Mouse (Mus musculus) ovary, adult 18-20 months (tissue): ENCODE measurements at regions not wholly inside any gene's neighbourhood (a gene's known extent, or its start where the extent isn't known, plus 50 kb on each side); places are given as distances from the start of the nearest gene placed in this dataset.
A peak's percentile ranks its signal among the peaks of the same experiment; 100 is the strongest.

Experiments
- DNase-seq: peaks from one replicate; pipeline ENCODE4 v3.0.0; 2022; ENCODE audit warnings: low spot score, mixed read lengths

DNA sequence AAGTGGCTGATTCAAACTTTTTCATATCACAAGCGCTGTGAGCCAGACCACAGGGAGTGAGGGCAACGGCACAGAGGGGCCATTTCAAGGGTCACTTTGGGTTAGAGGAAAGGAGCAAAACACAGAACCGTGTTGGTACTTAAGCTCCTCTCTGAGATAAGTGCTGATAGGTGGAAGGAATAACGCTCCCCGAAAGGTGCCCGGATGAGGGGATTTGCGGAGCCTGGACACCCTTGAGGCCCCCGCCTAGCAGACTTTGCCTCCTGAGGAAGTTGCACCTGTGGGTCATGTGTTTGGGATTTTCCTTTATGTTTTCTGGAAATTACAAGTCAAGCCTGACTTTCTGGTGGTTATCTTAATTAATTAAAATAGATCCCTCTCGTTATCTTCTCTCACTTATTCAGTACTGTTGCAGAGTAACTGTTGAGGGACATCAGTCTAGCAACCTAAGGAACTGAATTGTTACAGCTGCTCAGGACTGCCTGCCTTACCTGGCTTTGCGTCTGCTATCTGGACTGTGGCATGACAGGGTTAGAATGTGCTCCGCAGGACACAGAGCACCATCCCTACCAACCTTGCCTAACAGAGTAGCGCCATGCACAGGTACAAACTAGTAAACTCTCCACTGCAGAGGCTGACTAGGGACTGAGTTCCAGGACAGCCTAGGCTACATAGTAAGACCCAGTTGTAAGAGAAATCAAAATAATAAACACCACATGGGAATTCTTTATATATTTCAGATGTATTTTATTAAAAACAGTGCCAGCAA lies 137.4 kb upstream of the Plcz1 start:
- DNase-seq, result no peak

DNA sequence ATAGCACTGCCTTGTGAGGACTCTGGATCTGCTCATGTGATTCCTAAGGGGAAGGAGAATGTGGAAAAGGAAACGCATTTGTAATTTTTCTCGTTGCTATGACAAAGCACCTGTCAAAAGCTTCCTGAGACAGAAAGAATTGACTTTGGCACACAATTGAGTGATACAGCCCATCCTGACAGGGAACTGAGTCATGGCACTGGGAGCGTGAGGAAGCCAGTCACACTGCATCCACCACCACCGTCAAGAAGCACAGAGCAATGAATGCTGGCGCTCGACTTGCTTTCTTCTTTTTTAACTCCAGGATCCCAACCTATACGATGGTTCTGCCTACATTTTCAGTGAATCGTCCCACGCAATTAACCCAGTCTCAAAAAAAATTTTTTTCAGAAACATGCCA lies 131.5 kb upstream of the Plcz1 start:
- DNase-seq, result no peak

DNA sequence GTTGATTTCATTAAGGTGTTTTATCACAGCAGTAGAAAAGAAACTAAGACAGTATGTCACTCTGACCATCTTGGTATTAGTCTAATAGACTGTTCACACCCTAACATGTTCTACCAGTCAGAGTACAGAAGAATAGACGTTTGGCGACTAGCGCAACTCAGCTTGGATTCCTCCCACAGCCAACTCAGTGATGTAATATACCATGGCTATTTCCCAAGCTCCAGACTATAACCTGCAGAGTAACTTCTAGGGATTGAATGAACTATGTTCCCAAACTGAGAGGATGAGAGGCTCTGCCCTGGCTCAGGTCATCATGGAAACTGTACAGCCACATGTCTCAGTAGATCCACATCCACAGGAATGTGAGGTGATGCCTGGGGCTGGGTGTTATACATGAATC lies 128.6 kb upstream of the Plcz1 start:
- DNase-seq, result no peak

DNA sequence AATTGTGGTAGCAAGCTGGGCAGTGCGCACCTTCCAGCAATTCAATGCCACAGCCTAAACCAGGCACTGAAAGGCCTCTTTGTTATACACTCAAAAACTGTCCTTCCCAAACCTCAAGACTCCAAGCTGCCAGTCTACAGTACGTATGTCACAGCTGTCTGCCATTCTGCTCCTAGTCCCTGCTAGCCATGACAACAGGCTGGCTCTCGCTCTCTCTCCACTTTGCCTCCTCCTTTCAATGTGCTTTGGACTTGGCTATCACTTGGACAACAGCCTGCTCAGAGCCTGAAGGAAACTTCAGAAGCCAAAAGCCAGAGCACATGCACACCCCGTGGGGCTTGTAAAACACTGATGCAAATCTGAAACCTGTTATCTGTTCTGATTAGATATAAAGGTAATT lies 125.9 kb upstream of the Plcz1 start:
- no peak for DNase-seq

DNA sequence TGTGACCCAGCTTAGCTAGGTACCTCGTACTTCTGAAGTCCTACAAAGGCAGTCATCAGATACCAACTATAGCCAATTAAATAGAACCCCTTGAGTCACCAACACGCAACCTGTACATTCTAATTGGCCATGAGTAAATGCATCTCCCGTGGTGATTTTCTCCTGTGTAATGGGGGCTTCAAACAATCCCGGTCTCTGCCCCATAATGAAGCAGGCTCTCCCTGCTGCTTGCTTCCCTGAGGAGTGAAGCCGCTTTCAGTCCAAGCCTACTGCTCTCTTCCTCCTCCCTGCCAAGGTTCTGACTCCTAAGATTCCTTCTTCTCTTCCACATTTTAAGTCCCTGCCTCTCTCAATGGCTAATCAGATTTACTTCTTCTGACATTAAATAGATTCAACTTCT lies 121.5 kb upstream of the Plcz1 start:
- DNase-seq, result no peak

DNA sequence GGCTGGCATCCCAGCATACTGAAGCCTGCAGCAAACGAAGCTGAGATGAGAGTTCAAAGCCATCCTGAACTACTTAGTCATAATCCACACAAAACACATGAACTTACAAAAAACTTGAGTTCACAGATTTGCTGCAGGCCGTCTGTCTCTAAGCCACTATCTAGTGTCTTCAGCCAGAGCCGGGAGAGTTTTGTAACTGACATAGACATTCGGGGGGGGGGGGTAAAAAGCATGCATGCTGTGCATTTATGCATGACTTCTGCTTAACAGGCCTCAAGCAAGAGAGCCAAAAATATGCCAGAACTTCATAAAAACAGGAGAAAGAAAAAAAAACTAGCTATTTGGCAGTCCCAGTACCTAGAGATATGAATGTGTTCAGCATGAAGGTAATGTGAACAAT lies 120.2 kb upstream of the Plcz1 start:
- no peak for DNase-seq

DNA sequence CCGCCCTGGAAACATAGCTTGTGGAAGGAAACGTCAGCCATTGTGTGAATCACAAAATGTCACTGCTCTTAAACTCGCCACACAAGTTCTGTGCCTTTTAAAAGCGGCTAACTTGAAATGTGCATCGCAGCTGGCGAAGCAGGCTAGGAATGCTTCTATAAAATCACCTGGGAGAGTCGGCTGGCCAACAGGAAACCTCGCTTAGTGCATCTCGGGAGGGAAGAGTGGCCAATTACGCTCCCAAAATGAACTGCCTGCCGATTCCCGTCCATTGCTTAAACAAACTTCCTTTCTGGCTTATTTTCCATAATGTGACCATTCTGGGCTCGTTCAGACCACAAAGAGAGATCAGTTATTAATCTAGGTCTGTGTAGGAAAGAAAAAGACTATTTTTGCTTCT lies 119.7 kb upstream of the Plcz1 start:
- no peak for DNase-seq

DNA sequence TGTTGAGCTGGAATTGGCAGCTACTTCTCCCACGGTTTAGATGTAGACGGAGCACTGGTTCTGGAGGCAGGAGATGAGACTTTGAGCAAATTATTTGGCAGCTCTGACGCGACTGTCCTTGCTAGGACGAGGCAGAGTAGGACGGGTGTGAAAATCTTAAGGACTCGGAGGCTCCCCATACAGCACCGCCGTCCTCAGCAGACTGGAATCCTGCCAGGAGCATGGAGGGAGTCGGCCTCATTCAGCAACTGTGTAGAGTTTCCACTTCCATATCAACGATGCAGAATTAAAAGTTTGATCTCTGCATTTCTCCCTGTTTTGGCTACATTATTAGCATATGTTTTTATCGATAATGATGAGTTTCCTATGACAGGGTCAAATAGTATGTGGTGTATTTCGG lies 117.7 kb upstream of the Plcz1 start:
- no peak for DNase-seq

DNA sequence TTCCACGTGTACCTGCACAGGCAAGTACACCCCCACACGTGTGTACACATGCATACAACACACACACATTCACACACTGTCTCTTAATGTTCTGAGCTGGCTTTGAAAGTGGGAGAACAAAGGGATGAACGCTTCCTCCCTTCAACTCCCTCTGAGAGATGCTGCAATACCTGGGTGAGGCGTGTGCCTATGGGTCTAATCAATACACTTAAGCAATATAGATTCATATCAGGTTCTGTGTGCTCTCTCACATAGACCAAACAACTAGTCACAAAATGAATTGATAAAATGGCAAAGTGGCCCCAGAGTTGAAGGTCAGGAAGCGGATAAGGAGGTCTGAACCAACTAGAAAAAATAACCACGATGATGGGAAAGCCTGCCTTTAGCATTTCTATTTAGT lies 116.1 kb upstream of the Plcz1 start:
- no peak for DNase-seq

DNA sequence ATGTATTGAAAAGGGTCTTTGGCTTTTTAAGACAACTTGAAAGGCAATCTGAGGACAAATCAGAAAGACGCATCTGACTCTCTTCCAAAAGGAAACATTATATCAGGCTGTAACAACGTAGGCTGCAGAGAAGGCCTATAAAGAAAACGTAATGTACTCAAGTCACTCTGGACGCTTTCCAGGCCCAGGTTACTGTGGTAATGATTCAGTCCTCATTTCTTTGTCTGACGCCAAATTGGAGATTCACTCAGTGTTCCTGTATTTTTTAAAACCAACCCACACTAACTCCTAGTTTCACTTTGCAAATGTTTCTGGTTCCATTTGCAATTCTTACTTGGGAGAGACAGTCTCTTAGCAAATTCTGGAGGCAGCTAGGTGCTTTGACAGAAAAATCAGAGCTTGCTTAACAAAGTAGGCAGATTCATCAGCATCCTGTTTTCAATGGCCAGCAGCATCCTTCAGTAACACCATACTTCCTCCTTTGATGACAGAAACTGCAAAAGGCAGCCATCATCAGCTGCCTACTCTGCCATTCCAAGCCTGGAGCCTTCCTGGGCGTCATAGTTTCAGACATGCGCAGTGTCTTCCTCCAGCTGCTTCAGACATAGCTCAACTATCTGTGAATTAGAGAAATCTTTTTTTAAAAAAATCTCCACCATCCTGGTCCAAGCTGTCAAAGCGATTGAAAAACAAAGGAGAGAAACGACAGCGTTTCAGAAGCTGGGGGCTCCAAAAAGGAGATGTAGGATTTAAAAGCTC lies 111.3 kb upstream of the Plcz1 start:
- DNase-seq, result no peak

DNA sequence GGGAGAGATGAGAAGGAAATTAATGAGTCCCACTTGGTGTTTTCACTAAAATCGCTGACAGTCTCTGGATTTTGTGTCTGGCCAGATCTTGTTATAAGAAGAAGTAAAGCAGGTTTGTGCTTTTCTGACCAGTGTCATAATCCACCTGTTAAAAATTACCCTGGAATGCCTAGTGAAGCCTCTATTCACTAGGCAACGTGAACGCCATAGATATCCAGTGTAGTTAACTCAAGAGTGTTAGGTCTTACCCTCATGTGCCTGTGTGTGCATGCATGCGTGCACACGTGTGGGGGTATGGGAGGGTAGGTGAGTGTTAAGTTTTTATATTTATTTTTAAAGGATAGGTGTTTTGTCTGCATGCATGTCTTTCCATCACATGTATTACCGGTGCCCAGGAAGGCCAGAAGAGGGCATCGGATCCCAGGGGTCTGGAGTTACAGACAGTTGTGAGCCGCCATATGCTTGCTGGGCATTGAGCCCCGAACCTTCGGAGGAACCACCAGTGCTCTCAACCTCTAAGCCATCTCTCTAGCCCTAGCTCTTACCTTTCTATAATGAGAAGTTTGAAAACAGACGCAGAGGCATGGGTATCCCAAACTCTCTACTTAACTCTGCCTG lies 107.5 kb upstream of the Plcz1 start:
- no peak for DNase-seq

DNA sequence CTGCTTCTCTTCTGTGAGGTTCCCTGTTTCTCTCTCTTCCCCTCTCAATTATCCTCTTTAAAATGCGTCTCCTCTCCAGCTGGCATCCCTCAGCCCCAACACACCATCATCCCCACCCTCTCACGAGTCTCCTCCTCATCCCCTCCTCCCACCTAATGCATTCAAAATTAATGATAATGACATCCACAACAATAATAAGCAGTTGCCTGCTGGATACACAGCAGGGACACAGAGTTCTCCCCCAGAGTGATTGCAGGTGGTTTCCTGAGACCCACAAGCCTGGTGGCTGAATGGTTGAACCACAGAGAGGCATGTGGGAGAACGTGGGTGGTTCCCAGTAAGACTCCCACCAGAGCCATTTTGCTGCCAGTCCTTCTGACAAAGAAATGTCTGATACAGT lies 106.9 kb upstream of the Plcz1 start:
- DNase-seq, result no peak

DNA sequence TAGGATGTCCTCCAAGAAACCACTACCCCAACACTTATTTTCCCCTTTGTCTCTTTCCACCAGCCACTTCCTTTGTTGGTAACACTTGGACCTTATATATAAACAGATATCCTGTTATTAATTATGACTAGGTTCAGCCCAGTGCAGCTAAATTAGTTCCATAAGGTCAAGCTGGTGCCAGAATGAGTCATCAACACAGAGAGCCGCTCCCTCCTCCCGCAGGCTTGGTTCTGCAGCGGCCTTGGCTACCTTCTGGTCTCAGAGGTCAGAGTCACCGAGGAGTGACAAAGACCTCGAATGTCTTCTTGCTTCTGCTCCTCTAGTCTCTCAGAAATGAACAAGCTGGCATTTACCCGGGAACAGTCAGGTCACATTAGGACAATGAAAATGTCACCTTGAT lies 106.5 kb upstream of the Plcz1 start:
- DNase-seq, result peak; percentile 7

DNA sequence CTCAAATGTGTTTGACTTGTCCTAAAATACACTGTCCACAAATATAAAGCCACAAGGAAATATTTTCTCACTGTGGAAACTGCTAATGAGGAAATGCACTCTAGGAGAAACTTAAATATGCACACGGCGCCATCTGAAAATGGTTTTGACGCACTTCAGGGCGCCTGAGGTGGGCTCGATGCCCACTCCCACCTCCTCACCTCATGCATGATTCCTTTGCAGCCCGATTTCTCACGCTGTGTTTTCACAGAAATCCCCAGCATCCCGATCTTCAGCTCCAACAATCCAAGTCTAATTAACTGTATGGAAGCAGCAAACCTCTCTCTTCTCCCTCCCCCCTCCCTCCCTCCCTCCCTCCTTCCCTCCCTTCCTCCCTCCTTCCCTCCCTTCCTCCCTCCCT lies 92.5 kb upstream of the Plcz1 start:
- no peak for DNase-seq

DNA sequence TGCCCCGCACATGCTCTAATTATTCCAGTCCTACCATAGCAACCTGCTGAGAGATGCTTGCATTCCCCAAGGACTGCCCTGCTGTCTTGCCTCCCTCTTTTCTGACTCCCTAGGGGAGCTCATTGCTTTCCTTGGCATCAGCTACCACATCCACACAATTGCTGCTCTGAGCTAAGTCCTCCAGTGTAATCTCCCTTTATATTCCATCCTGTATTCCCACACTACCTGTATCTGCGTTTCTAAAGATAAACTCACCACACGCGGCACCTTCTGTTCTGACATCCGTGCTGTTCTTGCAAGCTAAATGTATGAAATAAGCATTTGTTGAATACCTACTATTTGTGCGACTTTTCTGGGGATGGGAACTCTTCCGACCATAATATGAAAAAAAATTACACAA lies 85.4 kb upstream of the Plcz1 start:
- DNase-seq, result no peak

DNA sequence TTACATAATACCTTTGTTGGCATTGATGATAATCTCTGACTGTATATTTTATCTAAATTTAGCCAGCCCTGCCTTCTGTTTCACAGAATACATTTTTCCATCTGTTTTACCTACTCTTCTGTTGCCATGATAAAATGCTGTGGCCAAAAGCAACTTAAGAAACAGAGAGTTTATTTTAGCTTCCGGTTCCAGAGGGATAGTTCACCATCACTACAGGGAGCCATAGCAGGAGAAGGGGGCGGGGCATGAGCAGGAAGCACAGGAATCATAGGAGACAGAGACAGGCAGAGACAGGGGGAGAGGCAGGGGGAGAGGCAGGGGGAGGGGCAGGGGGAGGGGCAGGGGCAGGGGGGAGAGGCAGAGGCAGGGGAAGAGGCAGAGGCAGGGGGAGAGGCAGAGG lies 72.8 kb upstream of the Plcz1 start:
- no peak for DNase-seq

DNA sequence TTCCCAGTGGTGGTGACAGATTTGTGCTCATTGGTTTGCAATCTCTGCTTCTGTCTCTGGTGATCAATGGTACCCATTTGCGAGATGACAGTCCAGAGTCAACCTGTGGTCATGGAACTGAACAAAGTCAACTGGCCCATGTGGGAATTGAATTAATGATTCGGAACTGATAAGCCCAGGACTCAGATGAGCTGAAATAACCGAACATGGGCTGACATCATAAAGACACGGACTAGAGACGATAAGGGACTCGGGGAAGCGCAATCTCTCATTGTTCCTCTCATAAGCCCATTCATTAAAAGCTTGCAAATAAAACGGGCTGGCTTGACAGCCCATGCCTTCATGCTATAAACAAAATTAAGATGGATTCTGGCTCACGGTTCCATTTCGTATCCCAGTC lies 70.8 kb upstream of the Plcz1 start:
- DNase-seq, result no peak

DNA sequence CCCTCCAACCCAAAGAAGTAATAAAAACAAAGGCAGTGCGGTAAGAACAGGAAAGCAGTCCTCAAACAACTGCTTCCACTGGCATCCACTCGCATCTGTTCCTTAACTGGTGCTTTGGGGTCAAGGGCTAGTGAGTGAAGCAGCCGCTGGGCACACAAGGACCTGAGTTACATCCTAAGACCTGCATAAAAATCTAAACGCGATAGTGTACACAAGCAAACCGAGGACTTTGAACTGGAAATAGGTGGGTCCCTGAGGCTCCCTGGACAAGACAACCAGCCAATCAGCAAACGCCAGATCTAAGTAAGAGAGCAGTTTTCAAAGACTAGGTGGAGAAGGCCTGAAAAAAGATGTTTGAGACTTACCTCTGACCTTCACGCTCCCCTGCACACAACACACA lies 66.8 kb upstream of the Plcz1 start:
- no peak for DNase-seq

DNA sequence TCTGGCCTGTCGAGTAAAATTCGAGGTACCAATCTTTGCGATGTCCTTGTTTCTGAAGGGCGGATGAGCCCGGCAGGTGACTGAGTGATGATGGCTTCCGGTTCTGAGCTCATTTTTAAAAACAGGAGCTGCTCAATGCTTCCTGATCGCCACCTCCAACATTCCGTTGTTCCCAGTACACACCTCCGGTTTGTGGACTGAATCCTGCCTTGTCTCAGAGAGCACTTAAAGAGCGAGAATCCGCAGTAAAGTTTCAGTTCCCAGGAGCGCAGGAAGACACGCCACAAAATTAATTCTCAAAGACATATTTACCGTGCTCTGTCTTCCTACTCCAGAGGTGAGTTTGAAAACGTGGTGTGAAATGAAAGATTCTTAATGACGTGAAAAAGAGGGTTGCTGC lies 66.4 kb upstream of the Plcz1 start:
- DNase-seq, result no peak

DNA sequence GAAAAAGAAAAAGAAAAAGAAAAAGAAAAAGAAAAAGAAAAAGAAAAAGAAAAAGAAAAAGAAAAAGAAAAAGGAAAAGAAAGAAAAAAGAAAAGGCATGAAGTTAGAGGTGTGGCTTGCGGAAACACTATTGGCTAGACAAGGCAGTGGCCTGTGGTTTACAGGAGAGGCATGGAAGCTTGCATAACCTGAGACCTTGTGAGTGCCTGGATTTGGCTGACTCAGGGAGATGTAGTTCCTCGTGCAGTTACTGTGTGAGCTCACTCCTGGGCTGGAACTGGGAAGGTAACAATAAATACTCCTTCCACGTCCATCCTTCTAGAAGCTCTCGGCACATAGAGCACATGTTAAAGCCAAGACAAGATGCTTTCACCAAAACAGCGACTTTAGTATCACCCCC lies 64.9 kb upstream of the Plcz1 start:
- DNase-seq, result no peak

DNA sequence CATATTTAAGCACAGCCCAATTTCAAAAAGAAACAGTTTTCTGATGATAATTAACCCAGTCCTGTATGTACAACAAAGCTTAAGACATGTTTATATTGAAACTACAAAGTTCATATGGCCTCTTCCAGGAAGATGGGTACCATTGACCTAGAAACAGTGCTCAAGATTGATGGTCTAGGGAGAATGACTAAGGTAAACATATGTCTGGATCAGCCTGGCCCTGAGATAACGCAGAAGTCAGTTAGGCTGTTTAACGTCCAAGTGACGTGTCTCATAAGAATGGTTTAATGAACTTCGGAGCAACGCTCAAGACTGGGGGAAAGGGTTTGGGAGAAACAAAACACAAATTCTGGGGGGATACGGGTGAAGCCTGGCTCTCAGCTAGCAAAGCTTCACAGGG lies 60.8 kb upstream of the Plcz1 start:
- no peak for DNase-seq

DNA sequence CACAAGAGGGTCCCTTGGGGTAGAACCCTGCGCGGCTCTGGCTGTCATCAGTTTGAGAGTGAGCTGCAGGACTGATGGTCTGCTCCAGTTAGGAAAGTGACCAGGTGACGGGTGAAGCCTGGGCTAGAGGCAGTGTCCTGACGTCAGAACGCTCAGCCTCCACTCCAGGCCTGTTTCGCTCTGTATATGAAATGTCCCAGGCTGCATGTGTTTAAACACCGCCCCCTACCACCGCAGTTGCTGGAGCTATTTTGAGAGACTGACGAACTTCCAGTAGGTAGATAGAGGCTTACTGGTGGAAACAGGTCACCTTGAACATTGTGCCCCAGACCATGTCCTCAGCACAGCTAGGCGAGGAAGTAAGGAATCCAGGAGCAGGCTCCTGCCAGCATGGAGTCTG lies 54.2 kb upstream of the Plcz1 start:
- DNase-seq, result no peak
